Mouse (Mus musculus): ENCODE measurements around the gene Loxl3.

DNA sequence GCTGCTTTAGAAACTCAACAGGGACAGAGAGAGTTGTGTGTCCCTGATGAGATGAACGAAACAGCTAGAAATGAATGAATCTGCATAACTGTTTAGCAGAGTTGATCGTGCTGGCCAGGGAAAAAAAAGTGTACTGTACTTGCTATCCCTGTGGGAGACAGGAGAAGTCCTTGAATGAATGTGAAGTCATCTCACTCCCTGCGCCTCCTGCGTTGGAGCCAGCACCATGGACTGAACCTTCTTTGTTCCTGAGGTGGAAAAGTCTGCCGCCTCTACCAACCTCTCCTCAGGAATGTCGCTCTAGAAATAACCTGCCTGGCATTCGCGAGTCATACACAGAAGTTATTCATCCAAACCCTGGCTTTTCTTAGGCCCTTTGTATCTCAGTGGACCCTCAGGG lies 34.0 kb upstream of the Loxl3 start:
- no peak for TF ChIP-seq CTCF (conservative IDR thresholded peaks at IDR 0.05; ENCODE audit: low read length)
- TF ChIP-seq NANOG (IDR thresholded peaks at IDR 0.05; ENCODE audit: borderline replicate concordance, low read length): no peak
- TF ChIP-seq POU5F1 (IDR thresholded peaks at IDR 0.05; ENCODE audit: borderline replicate concordance, low read length): no peak

All from E14TG2a.4 (cell line).